Mouse (Mus musculus) lung, postnatal 14 days (tissue): ENCODE measurements at regions not wholly inside any gene's neighbourhood (a gene's known extent, or its start where the extent isn't known, plus 50 kb on each side); places are given as distances from the start of the nearest gene placed in this dataset.

Experiments used
- DNase-seq: peaks from one replicate; pipeline ENCODE4 v3.0.0; 2021

- DNase-seq, result peak; percentile 71
Observed at GRCm38 (mm10) chr13:51975801-51976601, 129.5 kb downstream of the Gadd45g start.

- DNase-seq, result no peak
Observed at GRCm38 (mm10) chr13:51976620-51977214, 130.2 kb downstream of the Gadd45g start.

GRCm38 (mm10) chr13:51979301-51979977, 133.0 kb downstream of the Gadd45g start:
- no peak for DNase-seq

GRCm38 (mm10) chr13:51980344-51980743, 133.9 kb downstream of the Gadd45g start:
- no peak for DNase-seq

GRCm38 (mm10) chr13:51983002-51983401, 136.5 kb downstream of the Gadd45g start:
- DNase-seq, result no peak

- no peak for DNase-seq
Observed at GRCm38 (mm10) chr13:51983575-51983974, 137.1 kb downstream of the Gadd45g start.

GRCm38 (mm10) chr13:51991339-51991738, 144.9 kb downstream of the Gadd45g start:
- DNase-seq, result no peak

GRCm38 (mm10) chr13:51992878-51993277, 146.4 kb downstream of the Gadd45g start:
- DNase-seq, result no peak

GRCm38 (mm10) chr13:51996163-51996562, 149.7 kb downstream of the Gadd45g start:
- no peak for DNase-seq

- no peak for DNase-seq
Observed at GRCm38 (mm10) chr13:51998542-51998941, 152.1 kb downstream of the Gadd45g start.

- DNase-seq, result no peak
Observed at GRCm38 (mm10) chr13:52001811-52002210, 155.3 kb downstream of the Gadd45g start.

- DNase-seq, result no peak
Observed at GRCm38 (mm10) chr13:52003946-52004539, 157.6 kb downstream of the Gadd45g start.

GRCm38 (mm10) chr13:52007585-52008395, 161.3 kb downstream of the Gadd45g start:
- DNase-seq, result no peak

GRCm38 (mm10) chr13:52009231-52009630, 162.8 kb downstream of the Gadd45g start:
- DNase-seq, result no peak

- no peak for DNase-seq
Observed at GRCm38 (mm10) chr13:52009766-52010165, 163.3 kb downstream of the Gadd45g start.

- no peak for DNase-seq
Observed at GRCm38 (mm10) chr13:52011001-52011400, 164.5 kb downstream of the Gadd45g start.

- DNase-seq, result no peak
Observed at GRCm38 (mm10) chr13:52013182-52013581, 166.7 kb downstream of the Gadd45g start.

- DNase-seq, result no peak
Observed at GRCm38 (mm10) chr13:52013757-52014156, 167.3 kb downstream of the Gadd45g start.

- no peak for DNase-seq
Observed at GRCm38 (mm10) chr13:52014566-52014965, 168.1 kb downstream of the Gadd45g start.

GRCm38 (mm10) chr13:52015066-52015465, 168.6 kb downstream of the Gadd45g start:
- DNase-seq, result no peak

GRCm38 (mm10) chr13:52015496-52015895, 169.0 kb downstream of the Gadd45g start:
- DNase-seq, result no peak

GRCm38 (mm10) chr13:52017598-52018190, 171.2 kb downstream of the Gadd45g start:
- no peak for DNase-seq
